Mouse (Mus musculus): Measurements from ENCODE around the gene Dip2c.

DNA sequence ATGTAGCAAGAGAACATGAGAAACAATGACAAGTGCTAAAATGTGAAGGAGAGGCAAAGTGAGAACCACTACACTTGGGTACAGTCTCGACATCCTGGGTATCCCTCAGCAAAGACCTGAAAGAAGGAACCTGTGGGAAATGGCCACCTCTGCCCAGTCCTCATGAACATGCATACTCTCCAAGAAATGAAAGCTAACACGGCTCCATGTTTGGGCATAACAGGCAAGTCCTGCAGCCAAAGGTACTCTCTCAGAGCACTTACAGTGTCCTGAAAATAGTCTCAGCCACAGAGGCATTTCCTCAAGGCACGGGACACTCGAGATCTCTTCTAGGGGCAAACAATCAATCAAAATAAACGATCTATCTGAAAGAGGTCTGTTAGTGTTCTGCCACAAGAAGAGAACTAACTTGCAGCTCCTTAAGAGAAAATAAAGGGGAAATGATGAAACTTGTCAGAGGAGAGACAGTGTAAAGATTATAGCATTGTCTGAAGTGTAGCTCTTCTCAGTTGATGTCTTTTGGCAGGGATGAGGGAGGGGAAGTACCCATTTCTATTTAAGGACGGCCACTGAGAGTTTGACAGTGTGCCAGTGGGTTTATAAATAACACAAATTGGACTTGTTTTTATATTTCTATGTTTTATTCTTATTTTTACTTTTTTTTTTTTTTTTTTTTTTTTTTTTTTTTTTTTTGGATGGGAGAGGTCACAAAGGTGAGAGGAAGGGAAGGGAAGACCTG, 228.0 kb downstream of the Dip2c start:
- no peak for TF ChIP-seq UBTF (IDR thresholded peaks at IDR 0.05; ENCODE audit: borderline replicate concordance, insufficient read depth, low read depth, low read length)
- no peak for TF ChIP-seq MYC (IDR thresholded peaks at IDR 0.05; ENCODE audit: low read depth, low read length)
- TF ChIP-seq CTCF (IDR thresholded peaks at IDR 0.05 in 2 of 3, conservative IDR thresholded peaks at IDR 0.05 in 1 of 3; ENCODE audit: control insufficient read depth in 1 of 3, insufficient read depth in 1 of 3, low read depth in 2 of 3, low read length in 3 of 3, poor library complexity in 1 of 3, severe bottlenecking in 1 of 3) = no peak
- no peak for TF ChIP-seq POLR2A (IDR thresholded peaks at IDR 0.05; ENCODE audit: control insufficient read depth in 1 of 2, insufficient read depth in 1 of 2, low read depth in 1 of 2, low read length in 2 of 2, poor library complexity in 1 of 2)
- TF ChIP-seq ZMIZ1 (IDR thresholded peaks at IDR 0.05; ENCODE audit: low read depth, low read length) = no peak
- no peak for TF ChIP-seq BHLHE40 (IDR thresholded peaks at IDR 0.05; ENCODE audit: borderline replicate concordance, low read depth, low read length)
- TF ChIP-seq GATA1 (IDR thresholded peaks at IDR 0.05; ENCODE audit: low read depth, low read length) = no peak
- TF ChIP-seq CHD1 (IDR thresholded peaks at IDR 0.05; ENCODE audit: low read depth, low read length) = no peak
- TF ChIP-seq HCFC1 (IDR thresholded peaks at IDR 0.05; ENCODE audit: low read depth, low read length) = no peak
- no peak for TF ChIP-seq EP300 (IDR thresholded peaks at IDR 0.05; ENCODE audit: low read depth in 1 of 2, low read length in 2 of 2)
